Mouse (Mus musculus) testis, postnatal 10 days (tissue): ENCODE measurements at regions not wholly inside any gene's neighbourhood (a gene's known extent, or its start where the extent isn't known, plus 50 kb on each side); places are given as distances from the start of the nearest gene placed in this dataset.

Experiments
- DNase-seq: peaks from one replicate; pipeline ENCODE4 v3.0.0; 2021; ENCODE audit warnings: low spot score

GRCm38 (mm10) chr12:118411767-118412430, 110.7 kb upstream of the Sp4 start:
- no peak for DNase-seq

- DNase-seq = no peak
These were observed 109.7 kb upstream of the Sp4 start for GRCm38 (mm10) chr12:118410917-118411316.

- DNase-seq = no peak
These were observed 103.9 kb upstream of the Sp4 start for GRCm38 (mm10) chr12:118405135-118405534.

GRCm38 (mm10) chr12:118404171-118404570, 102.9 kb upstream of the Sp4 start:
- DNase-seq = no peak

GRCm38 (mm10) chr12:118403519-118404087, 102.4 kb upstream of the Sp4 start:
- DNase-seq = no peak

GRCm38 (mm10) chr12:118401377-118401776, 100.1 kb upstream of the Sp4 start:
- no peak for DNase-seq

- no peak for DNase-seq
These were observed 90.4 kb upstream of the Sp4 start for GRCm38 (mm10) chr12:118391654-118392053.

- no peak for DNase-seq
These were observed 79.8 kb upstream of the Sp4 start for GRCm38 (mm10) chr12:118381013-118381412.

- DNase-seq = no peak
These were observed 76.7 kb upstream of the Sp4 start for GRCm38 (mm10) chr12:118377898-118378297.

- no peak for DNase-seq
These were observed 75.6 kb upstream of the Sp4 start for GRCm38 (mm10) chr12:118376521-118377493.

- no peak for DNase-seq
These were observed 72.0 kb upstream of the Sp4 start for GRCm38 (mm10) chr12:118373250-118373649.

- DNase-seq = no peak
These were observed 70.7 kb upstream of the Sp4 start for GRCm38 (mm10) chr12:118371905-118372304.

- no peak for DNase-seq
These were observed 66.3 kb upstream of the Sp4 start for GRCm38 (mm10) chr12:118367307-118368076.

- no peak for DNase-seq
These were observed 51.6 kb upstream of the Sp4 start for GRCm38 (mm10) chr12:118352866-118353265.

GRCm38 (mm10) chr12:118351421-118351820, 50.2 kb upstream of the Sp4 start:
- no peak for DNase-seq
